Mouse (Mus musculus) gonadal fat pad, adult 2 months (tissue): ENCODE results near the gene Gm732. TPM values are rescaled to one million over a fixed set of nuclear protein-coding genes. Genes with fewer than 3 reads are reported as not detected.

Experiments
- DNase-seq: peaks from one replicate; pipeline ENCODE4 v3.0.0-alpha.2; 2012; ENCODE audit warnings: low read depth
- polyA plus RNA-seq: library from polyadenylated mRNA; depleted of rRNA; stranded (reverse); fragments of >200 nt; gene quantifications from 2 replicates; pipeline ENCODE4 v1.2.3, GENCODE M21; 2012; rRNA removed

Gm732 gene
- polyA plus RNA-seq: not detected in 2 replicates

GRCm38 (mm10) chrX:107948365-107948764 is at the start of gene Gm732:
Gm732 (minus strand) TSS chrX:107948465.
- DNase-seq: no peak

Other genes starting within 250 kb of the Gm732 start
- 0.47 and 0.86 TPM in 2 replicates for gene Tent5d, start 155.9 kb downstream of the Gm732 start, polyA plus RNA-seq
- gene 2610002M06Rik, start 132.1 kb downstream of the Gm732 start, polyA plus RNA-seq: 5.7 and 5.8 TPM in 2 replicates